Mouse (Mus musculus) C2C12 (cell line): ENCODE data around the gene Rdh12.

ENCODE experiments used
- CTCF ChIP-seq: IDR thresholded peaks from one replicate; pipeline ENCODE4 v1.5.1; 2011; ENCODE audit not compliant: control insufficient read depth, insufficient read depth, insufficient read length
- MYOD1 ChIP-seq: IDR thresholded peaks from one replicate; pipeline ENCODE4 v1.6.1; 2011; ENCODE audit warnings: low read depth; ENCODE audit not compliant: control insufficient read depth, insufficient read length
- USF1 ChIP-seq: IDR thresholded peaks from one replicate; pipeline ENCODE4 v1.6.1; 2011; ENCODE audit warnings: low read depth, mild to moderate bottlenecking, control low read depth, moderate library complexity

- TF ChIP-seq MYOD1 = no peak
- no peak for TF ChIP-seq CTCF
- TF ChIP-seq USF1 = no peak
Measured at GRCm38 (mm10) chr12:79217511-79217910, 8.8 kb downstream of the Rdh12 start.
